Comparison of ENCODE assay signal across 43 mouse cellular contexts in genomic region chr2:87534826-87535225, GRCm38 (mm10). TPM values are rescaled to one million over a fixed set of nuclear protein-coding genes. Genes with fewer than 3 reads are reported as not detected.
"Had no signal": no experiment of that assay in that cellular context is flagged by ENCODE, and none has a peak within 500 bp of the region (broad histone marks: within the 10 kb centered on the region; RNA-seq: fewer than 3 reads in every experiment).

No protein-coding gene starts in this region.

- ATAC-seq: hindbrain, postnatal 0 days; intestine, postnatal 0 days; liver, embryonic 12.5 days had no signal

- H3K9me3 ChIP-seq: heart, embryonic 13.5 days; heart, embryonic 15.5 days; hindbrain, embryonic 13.5 days; hindbrain, embryonic 15.5 days; limb, embryonic 13.5 days; limb, embryonic 15.5 days; liver, embryonic 12.5 days had no signal

- DNase-seq: gastrocnemius, postnatal 14 days; gastrocnemius, postnatal 36 days; heart, adult 11 months; heart, adult 2 months; heart, postnatal 14 days; heart, postnatal 36 days; kidney, adult 18-20 months; kidney, adult 8-10 months; kidney, postnatal 10 days; kidney, postnatal 36 days; layer of hippocampus, adult 9-11 months; layer of hippocampus, postnatal 36 days; left cerebral cortex, postnatal 4 days had no signal

- H3K4me2 ChIP-seq: heart, embryonic 11.5 days; heart, embryonic 13.5 days; heart, embryonic 15.5 days; hindbrain, embryonic 13.5 days; hindbrain, embryonic 15.5 days; limb, embryonic 13.5 days; limb, embryonic 15.5 days; liver, embryonic 12.5 days had no signal

- H3K36me3 ChIP-seq: heart, embryonic 13.5 days; heart, embryonic 15.5 days; hindbrain, embryonic 13.5 days; hindbrain, embryonic 15.5 days; limb, embryonic 13.5 days; limb, embryonic 15.5 days; liver, embryonic 12.5 days had no signal

- H3K27me3 ChIP-seq: heart, embryonic 13.5 days; heart, embryonic 15.5 days; hindbrain, embryonic 13.5 days; hindbrain, embryonic 15.5 days; limb, embryonic 13.5 days; limb, embryonic 15.5 days; liver, embryonic 12.5 days had no signal

- H3K9ac ChIP-seq: heart, embryonic 13.5 days; heart, embryonic 15.5 days; hindbrain, embryonic 13.5 days; hindbrain, embryonic 15.5 days; limb, embryonic 13.5 days; limb, embryonic 15.5 days; liver, embryonic 12.5 days; liver, embryonic 14.5 days had no signal

- H3K4me1 ChIP-seq: heart, embryonic 13.5 days; heart, embryonic 15.5 days; hindbrain, embryonic 13.5 days; hindbrain, embryonic 15.5 days; limb, embryonic 13.5 days; limb, embryonic 15.5 days; liver, embryonic 12.5 days had no signal

- H3K4me3 ChIP-seq: heart, adult 2 months; heart, embryonic 13.5 days; heart, embryonic 15.5 days; hindbrain, embryonic 13.5 days; hindbrain, embryonic 15.5 days; limb, embryonic 13.5 days; limb, embryonic 15.5 days; liver, embryonic 12.5 days had no signal

- H3K27ac ChIP-seq: heart, adult 2 months; heart, embryonic 13.5 days; heart, embryonic 15.5 days; hindbrain, embryonic 13.5 days; hindbrain, embryonic 15.5 days; hindbrain, postnatal 0 days; limb, embryonic 13.5 days; limb, embryonic 15.5 days; liver, embryonic 12.5 days; liver, embryonic 14.5 days had no signal

RNA-seq across cellular contexts. Expression of gene Olfr153, which starts 3.2 kb away (rescaled TPM):
- total RNA-seq: gastrocnemius, adult 18-20 months; gastrocnemius, adult 8-10 months; gastrocnemius, postnatal 14 days; gastrocnemius, postnatal 36 days; heart, adult 2 months; heart, postnatal 14 days; heart, postnatal 36 days; hematopoietic stem cell, adult 5-6 weeks; hindbrain, postnatal 0 days; layer of hippocampus, adult 18-20 months; layer of hippocampus, postnatal 14 days; layer of hippocampus, postnatal 36 days; left cerebral cortex, adult 18-20 months; left cerebral cortex, adult 8-10 months; left cerebral cortex, postnatal 10 days; left cerebral cortex, postnatal 25 days; left cerebral cortex, postnatal 4 days; liver, adult 2 months had no signal
- polyA plus RNA-seq: gonadal fat pad, adult 2 months; heart, embryonic 11.5 days; heart, embryonic 13.5 days; heart, embryonic 15.5 days; heart, postnatal 0 days; hindbrain, embryonic 11.5 days; hindbrain, embryonic 13.5 days; hindbrain, embryonic 15.5 days; hindbrain, postnatal 0 days; intestine, embryonic 14.5 days; intestine, postnatal 0 days; kidney, embryonic 14.5 days; kidney, embryonic 16.5 days; large intestine, adult 2 months; limb, embryonic 11.5 days; limb, embryonic 13.5 days; limb, embryonic 15.5 days; liver, adult 2 months; liver, embryonic 12.5 days; liver, embryonic 14.5 days had no signal

RNA-seq across cellular contexts. Expression of gene Olfr1128, which starts 10.5 kb away (rescaled TPM):
- total RNA-seq: gastrocnemius, adult 18-20 months; gastrocnemius, adult 8-10 months; gastrocnemius, postnatal 14 days; gastrocnemius, postnatal 36 days; heart, adult 2 months; heart, postnatal 14 days; heart, postnatal 36 days; hematopoietic stem cell, adult 5-6 weeks; hindbrain, postnatal 0 days; layer of hippocampus, adult 18-20 months; layer of hippocampus, adult 8-10 months; layer of hippocampus, postnatal 14 days; layer of hippocampus, postnatal 36 days; left cerebral cortex, adult 18-20 months; left cerebral cortex, adult 8-10 months; left cerebral cortex, postnatal 10 days; left cerebral cortex, postnatal 25 days; left cerebral cortex, postnatal 4 days; liver, adult 2 months had no signal
- polyA plus RNA-seq: gonadal fat pad, adult 2 months; heart, adult 2 months; heart, embryonic 11.5 days; heart, embryonic 13.5 days; heart, embryonic 15.5 days; heart, postnatal 0 days; hindbrain, embryonic 11.5 days; hindbrain, embryonic 13.5 days; hindbrain, embryonic 15.5 days; hindbrain, postnatal 0 days; intestine, embryonic 14.5 days; intestine, postnatal 0 days; kidney, embryonic 14.5 days; kidney, embryonic 16.5 days; large intestine, adult 2 months; limb, embryonic 11.5 days; limb, embryonic 13.5 days; limb, embryonic 15.5 days; liver, adult 2 months; liver, embryonic 12.5 days; liver, embryonic 14.5 days had no signal

RNA-seq across cellular contexts. Expression of gene Pramel6, which starts 28.5 kb away (rescaled TPM):
- total RNA-seq: gastrocnemius, adult 18-20 months; gastrocnemius, adult 8-10 months; gastrocnemius, postnatal 14 days; gastrocnemius, postnatal 36 days; heart, adult 2 months; heart, postnatal 14 days; heart, postnatal 36 days; hematopoietic stem cell, adult 5-6 weeks; hindbrain, postnatal 0 days; layer of hippocampus, adult 18-20 months; layer of hippocampus, adult 8-10 months; layer of hippocampus, postnatal 14 days; layer of hippocampus, postnatal 36 days; left cerebral cortex, adult 18-20 months; left cerebral cortex, adult 8-10 months; left cerebral cortex, postnatal 10 days; left cerebral cortex, postnatal 25 days; left cerebral cortex, postnatal 4 days; liver, adult 2 months had no signal
- polyA plus RNA-seq: gonadal fat pad, adult 2 months; heart, adult 2 months; heart, embryonic 11.5 days; heart, embryonic 13.5 days; heart, embryonic 15.5 days; heart, postnatal 0 days; hindbrain, embryonic 11.5 days; hindbrain, embryonic 13.5 days; hindbrain, embryonic 15.5 days; hindbrain, postnatal 0 days; intestine, embryonic 14.5 days; intestine, postnatal 0 days; kidney, embryonic 14.5 days; kidney, embryonic 16.5 days; large intestine, adult 2 months; limb, embryonic 11.5 days; limb, embryonic 13.5 days; limb, embryonic 15.5 days; liver, adult 2 months; liver, embryonic 12.5 days; liver, embryonic 14.5 days had no signal

RNA-seq across cellular contexts. Expression of gene Pramel7, which starts 37.9 kb away (rescaled TPM):
- total RNA-seq: gastrocnemius, adult 18-20 months; gastrocnemius, adult 8-10 months; gastrocnemius, postnatal 14 days; gastrocnemius, postnatal 36 days; heart, adult 2 months; heart, postnatal 14 days; heart, postnatal 36 days; hematopoietic stem cell, adult 5-6 weeks; hindbrain, postnatal 0 days; layer of hippocampus, adult 18-20 months; layer of hippocampus, adult 8-10 months; layer of hippocampus, postnatal 14 days; layer of hippocampus, postnatal 36 days; left cerebral cortex, adult 18-20 months; left cerebral cortex, adult 8-10 months; left cerebral cortex, postnatal 10 days; left cerebral cortex, postnatal 25 days; left cerebral cortex, postnatal 4 days; liver, adult 2 months had no signal
- polyA plus RNA-seq: gonadal fat pad, adult 2 months; heart, adult 2 months; heart, embryonic 11.5 days; heart, embryonic 13.5 days; heart, embryonic 15.5 days; heart, postnatal 0 days; hindbrain, embryonic 11.5 days; hindbrain, embryonic 13.5 days; hindbrain, embryonic 15.5 days; hindbrain, postnatal 0 days; intestine, embryonic 14.5 days; intestine, postnatal 0 days; kidney, embryonic 14.5 days; kidney, embryonic 16.5 days; large intestine, adult 2 months; limb, embryonic 11.5 days; limb, embryonic 13.5 days; limb, embryonic 15.5 days; liver, adult 2 months; liver, embryonic 12.5 days; liver, embryonic 14.5 days had no signal

RNA-seq across cellular contexts. Expression of gene Olfr1129, which starts 38.9 kb away (rescaled TPM):
- total RNA-seq: gastrocnemius, adult 18-20 months; gastrocnemius, adult 8-10 months; gastrocnemius, postnatal 14 days; gastrocnemius, postnatal 36 days; heart, adult 2 months; heart, postnatal 14 days; heart, postnatal 36 days; hematopoietic stem cell, adult 5-6 weeks; hindbrain, postnatal 0 days; layer of hippocampus, adult 18-20 months; layer of hippocampus, adult 8-10 months; layer of hippocampus, postnatal 14 days; layer of hippocampus, postnatal 36 days; left cerebral cortex, adult 18-20 months; left cerebral cortex, adult 8-10 months; left cerebral cortex, postnatal 10 days; left cerebral cortex, postnatal 25 days; left cerebral cortex, postnatal 4 days; liver, adult 2 months had no signal
- polyA plus RNA-seq: gonadal fat pad, adult 2 months; heart, adult 2 months; heart, embryonic 11.5 days; heart, embryonic 13.5 days; heart, embryonic 15.5 days; heart, postnatal 0 days; hindbrain, embryonic 11.5 days; hindbrain, embryonic 13.5 days; hindbrain, embryonic 15.5 days; hindbrain, postnatal 0 days; intestine, embryonic 14.5 days; intestine, postnatal 0 days; kidney, embryonic 14.5 days; kidney, embryonic 16.5 days; large intestine, adult 2 months; limb, embryonic 11.5 days; limb, embryonic 13.5 days; limb, embryonic 15.5 days; liver, adult 2 months; liver, embryonic 12.5 days; liver, embryonic 14.5 days had no signal
